15 mouse cellular contexts compared by ENCODE assay signal in the genomic region with DNA sequence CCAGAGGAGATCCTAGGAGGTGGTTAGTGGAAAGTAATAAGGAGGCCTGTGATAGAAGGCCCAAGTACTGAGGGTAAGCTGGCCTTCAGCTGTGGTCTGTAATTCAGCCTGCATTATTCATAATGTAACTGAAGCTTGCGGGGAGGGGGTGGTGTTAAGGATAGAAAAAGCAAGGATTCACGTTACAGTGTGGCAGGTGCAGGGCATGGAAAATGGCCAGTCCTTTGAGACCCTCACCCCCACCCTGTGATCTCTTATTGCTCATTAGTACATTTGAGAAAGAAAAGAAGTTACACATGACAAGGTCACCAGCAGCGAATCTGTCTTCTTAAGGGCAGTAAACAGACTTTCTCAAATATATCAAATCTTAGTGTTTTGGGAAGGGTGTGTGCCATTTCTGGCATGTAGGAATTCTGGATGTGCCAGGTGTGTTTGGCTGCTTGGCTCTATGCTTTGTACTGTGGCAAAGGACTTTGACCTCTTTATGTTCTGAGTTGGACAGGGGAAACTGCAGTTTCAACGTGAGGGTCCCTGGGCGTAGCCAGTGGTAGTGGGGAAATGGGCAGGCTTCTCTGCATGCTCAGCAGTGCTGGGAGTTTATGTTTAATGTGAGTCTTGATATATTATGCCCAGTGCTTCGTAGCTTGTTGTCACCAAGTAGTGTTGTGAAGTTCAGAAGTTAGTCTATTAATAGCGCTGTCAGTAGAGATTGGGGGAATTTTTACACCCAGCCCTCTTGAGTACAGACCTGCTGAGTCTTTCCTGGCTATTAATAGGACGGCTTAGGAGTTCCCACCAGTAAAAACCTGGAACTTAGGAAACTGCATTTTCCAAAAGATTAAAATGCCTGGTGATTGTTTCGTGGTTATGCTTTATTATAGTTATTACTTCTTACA. TPM values are rescaled to one million over a fixed set of nuclear protein-coding genes. Genes with fewer than 3 reads are reported as not detected.
DNase-seq lines count a peak whose midpoint lies in the region; ATAC-seq lines count a peak whose summit lies in the region.
"Had no signal": no experiment of that assay in that cellular context is flagged by ENCODE, and none has a peak within 500 bp of the region (broad histone marks: within the 10 kb centered on the region; RNA-seq: fewer than 3 reads in every experiment).

No protein-coding gene starts in this region.

- peaks cover 14% of the 10 kb centered on the region for H3K4me1 ChIP-seq in embryonic facial prominence, embryonic 13.5 days
- peaks cover 13% of the 10 kb centered on the region for H3K4me1 ChIP-seq in embryonic facial prominence, embryonic 10.5 days
- peaks cover 56% of the 10 kb centered on the region for H3K4me1 ChIP-seq in megakaryocyte, embryonic 14.5 days
- peaks cover 36% of the 10 kb centered on the region for H3K4me1 ChIP-seq in heart, embryonic 16.5 days (ENCODE audit: control insufficient read depth, insufficient read depth, low read length)

- no peaks in the 10 kb centered on the region for H3K27me3 ChIP-seq in embryonic facial prominence, embryonic 13.5 days
- no peaks in the 10 kb centered on the region for H3K27me3 ChIP-seq in embryonic facial prominence, embryonic 10.5 days (replicated peaks; ENCODE audit: low read depth, poor library complexity, severe bottlenecking)
- H3K27me3 ChIP-seq in megakaryocyte, embryonic 14.5 days (replicated peaks) = no peaks in the 10 kb centered on the region
- no peaks in the 10 kb centered on the region for H3K27me3 ChIP-seq in heart, embryonic 16.5 days (ENCODE audit: control insufficient read depth, insufficient read depth, low read length)
- H3K27me3 ChIP-seq: limb, embryonic 12.5 days had no signal

- WGBS in embryonic facial prominence, embryonic 13.5 days = 84% methylated on average over 9 of the region's 9 CpGs
- WGBS in embryonic facial prominence, embryonic 10.5 days = 90% methylated on average over 9 of the region's 9 CpGs
- 43% methylated on average over 9 of the region's 9 CpGs for WGBS in heart, embryonic 16.5 days

- peaks cover 45% of the 10 kb centered on the region for H3K36me3 ChIP-seq in embryonic facial prominence, embryonic 13.5 days
- H3K36me3 ChIP-seq in embryonic facial prominence, embryonic 10.5 days (replicated peaks) = peaks cover 41% of the 10 kb centered on the region
- peaks cover 60% of the 10 kb centered on the region for H3K36me3 ChIP-seq in megakaryocyte, embryonic 14.5 days (replicated peaks; ENCODE audit: low read length)
- peaks cover 33% of the 10 kb centered on the region for H3K36me3 ChIP-seq in heart, embryonic 16.5 days (ENCODE audit: control insufficient read depth, insufficient read depth)

- H3K9me3 ChIP-seq in embryonic facial prominence, embryonic 13.5 days = no peaks in the 10 kb centered on the region
- no peaks in the 10 kb centered on the region for H3K9me3 ChIP-seq in embryonic facial prominence, embryonic 10.5 days
- H3K9me3 ChIP-seq in megakaryocyte, embryonic 14.5 days = no peaks in the 10 kb centered on the region
- H3K9me3 ChIP-seq in heart, embryonic 16.5 days (replicated peaks; ENCODE audit: control insufficient read depth, low read length) = no peaks in the 10 kb centered on the region; the same call in 1 of the 2 replicates
- H3K9me3 ChIP-seq: forebrain, embryonic 10.5 days had no signal

- no peak overlapping the region for H3K4me2 ChIP-seq in embryonic facial prominence, embryonic 13.5 days
- H3K4me2 ChIP-seq in heart, embryonic 16.5 days (ENCODE audit: low read depth, low read length) = peak overlapping the region; percentile 67
- H3K4me2 ChIP-seq: limb, embryonic 12.5 days had no signal

- H3K4me3 ChIP-seq in embryonic facial prominence, embryonic 13.5 days = no peak overlapping the region
- H3K4me3 ChIP-seq in embryonic facial prominence, embryonic 10.5 days = no peak overlapping the region
- H3K4me3 ChIP-seq in megakaryocyte, embryonic 14.5 days (replicated peaks) = peak overlapping the region; percentile 53
- peak overlapping the region; percentile 34 for H3K4me3 ChIP-seq in heart, embryonic 16.5 days (ENCODE audit: low read length)
- H3K4me3 ChIP-seq: forebrain, embryonic 10.5 days; limb, embryonic 12.5 days had no signal

- no peak overlapping the region for H3K27ac ChIP-seq in embryonic facial prominence, embryonic 13.5 days
- H3K27ac ChIP-seq in embryonic facial prominence, embryonic 10.5 days (replicated peaks) = no peak overlapping the region
- peak overlapping the region; percentile 98 for H3K27ac ChIP-seq in heart, embryonic 16.5 days (ENCODE audit: low read length)
- H3K27ac ChIP-seq: forebrain, embryonic 10.5 days; limb, embryonic 12.5 days had no signal

- no peak for ATAC-seq in embryonic facial prominence, embryonic 13.5 days (ENCODE audit: insufficient number of reproducible peaks, insufficient read depth, low FRiP score, low TSS enrichment, low read depth)
- ATAC-seq in megakaryocyte, adult 5-6 weeks (ENCODE audit: poor library complexity, severe bottlenecking) = no peak
- peak; percentile 6; the same call in 1 of the 2 replicates for ATAC-seq in heart, embryonic 16.5 days (replicated peaks; ENCODE audit: extremely low read depth, insufficient read depth, low FRiP score)

- DNase-seq in embryonic facial prominence, embryonic 10.5 days (ENCODE audit: low spot score) = no peak
- DNase-seq in urinary bladder, adult 2 months (ENCODE audit: low spot score) = no peak
- DNase-seq in ovary, adult 18-20 months (ENCODE audit: low spot score) = no peak
- DNase-seq in kidney, postnatal 36 days = no peak
- DNase-seq: adrenal gland, adult 2 months; cerebellum, postnatal 10 days; lung, adult 18-20 months; right cerebral cortex, postnatal 25 days; thymus, adult 2 months had no signal

- 0 out of 2 replicates have a peak overlapping the region, but pooled peaks have one; percentile 2 for H3K9ac ChIP-seq in embryonic facial prominence, embryonic 13.5 days
- peak overlapping the region; percentile 70 for H3K9ac ChIP-seq in heart, embryonic 16.5 days (ENCODE audit: low read length)
- H3K9ac ChIP-seq: limb, embryonic 12.5 days had no signal

RNA-seq across cellular contexts. Expression of a gene that starts 3.7 kb away (rescaled TPM):
- polyA plus RNA-seq in embryonic facial prominence, embryonic 13.5 days (2015; fragmentation: Nextera tagmentation; extraction: Ambion mirVana) = 5.0 and 7.0 TPM in 2 replicates
- polyA plus RNA-seq in embryonic facial prominence, embryonic 10.5 days (2016; fragmentation: Nextera tagmentation; extraction: Ambion mirVana) = 2.8 and 3.5 TPM in 2 replicates
- polyA plus RNA-seq in megakaryocyte, embryonic 14.5 days (2012; ENCODE audit: insufficient read depth, low replicate concordance) = 0.73 and 3.0 TPM in 2 replicates
- 35.0 and 36.9 TPM in 2 replicates for total RNA-seq in megakaryocyte, adult 5-6 weeks (2015)
- 42.6 and 43.3 TPM in 2 replicates for total RNA-seq in megakaryocyte, adult 5-6 weeks (2017)
- 4.4 TPM in 2 replicates for polyA plus RNA-seq in heart, embryonic 16.5 days (2015; fragmentation: Nextera tagmentation; extraction: Ambion mirVana)
- 33.2 and 35.0 TPM in 2 replicates for polyA plus RNA-seq in urinary bladder, adult 2 months (2012; rRNA removed)

RNA-seq across cellular contexts. Expression of a gene that starts 57.2 kb away (rescaled TPM):
- polyA plus RNA-seq in embryonic facial prominence, embryonic 13.5 days (2015; fragmentation: Nextera tagmentation; extraction: Ambion mirVana) = 18.9 and 20.5 TPM in 2 replicates
- 23.4 and 23.6 TPM in 2 replicates for polyA plus RNA-seq in embryonic facial prominence, embryonic 10.5 days (2016; fragmentation: Nextera tagmentation; extraction: Ambion mirVana)
- 2.4 and 5.5 TPM in 2 replicates for polyA plus RNA-seq in megakaryocyte, embryonic 14.5 days (2012; ENCODE audit: insufficient read depth, low replicate concordance)
- 45.5 and 48.7 TPM in 2 replicates for total RNA-seq in megakaryocyte, adult 5-6 weeks (2015)
- 20.3 and 26.1 TPM in 2 replicates for total RNA-seq in megakaryocyte, adult 5-6 weeks (2017)
- 19.1 and 21.0 TPM in 2 replicates for polyA plus RNA-seq in heart, embryonic 16.5 days (2015; fragmentation: Nextera tagmentation; extraction: Ambion mirVana)
- polyA plus RNA-seq in urinary bladder, adult 2 months (2012; rRNA removed) = 17.4 and 18.4 TPM in 2 replicates

Comparison
In these comparisons a context has a peak if more than half of its experiments do, and no peak if none do; other contexts are left out.
1. H3K4me3 ChIP-seq: peak in megakaryocyte, embryonic 14.5 days (single experiment) and heart, embryonic 16.5 days (single experiment); none in embryonic facial prominence, embryonic 13.5 days (single experiment) and embryonic facial prominence, embryonic 10.5 days (single experiment).